Mouse (Mus musculus): ENCODE measurements around the gene Uap1. TPM values are rescaled to one million over a fixed set of nuclear protein-coding genes. Genes with fewer than 3 reads are reported as not detected.

Gene Uap1
- polyA plus RNA-seq, 1 experiment from 2014 or later: 50.6 TPM

DNA sequence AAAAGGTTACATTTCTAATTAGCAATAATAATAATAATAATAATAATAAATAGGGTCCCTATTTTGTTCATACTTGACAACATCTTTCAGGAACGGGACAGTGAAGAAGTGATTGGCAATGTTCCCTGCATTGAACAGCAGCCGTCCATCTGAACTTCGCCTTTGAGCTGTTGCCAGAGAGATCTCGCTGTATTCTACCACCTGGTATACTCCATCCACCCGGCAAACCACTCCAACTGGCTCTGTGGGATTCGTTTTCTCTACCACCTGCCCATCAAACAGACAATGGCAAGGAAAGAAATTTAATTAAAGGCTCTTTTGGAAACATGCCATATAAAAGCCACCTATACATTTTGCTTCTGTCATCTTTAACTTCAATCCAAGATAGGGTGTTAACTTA lies 23.9 kb downstream of the Uap1 start:
- Histone ChIP-seq H3K27ac (ENCODE audit: low read length) (no peak overlapping the region), H3K4me2 (replicated peaks; ENCODE audit: low read depth, low read length) (no peak overlapping the region), H3K4me3 (ENCODE audit: low read depth, low read length) (no peak overlapping the region), H3K9ac (replicated peaks; ENCODE audit: low read depth) (no peak overlapping the region), H3K27me3 (replicated peaks; ENCODE audit: insufficient read depth, low read length) (no peaks in the 10 kb centered on the region), H3K9me3 (ENCODE audit: low read length) (no peaks in the 10 kb centered on the region), H3K4me1 (ENCODE audit: insufficient read depth, low read depth, low read length) (no peaks in the 10 kb centered on the region), H3K36me3 (ENCODE audit: insufficient read depth, low read length) (0 out of 2 replicates have a peak, but pooled peaks cover 4% of the 10 kb centered on the region)
- TF ChIP-seq CTCF (IDR thresholded peaks at IDR 0.05): no peak
- TF ChIP-seq EP300 (IDR thresholded peaks at IDR 0.05): no peak
- ATAC-seq (no peak), DNase-seq (ENCODE audit: low spot score) (no peak)
- WGBS: 79% methylated on average over 6 of the region's 6 CpGs

DNA sequence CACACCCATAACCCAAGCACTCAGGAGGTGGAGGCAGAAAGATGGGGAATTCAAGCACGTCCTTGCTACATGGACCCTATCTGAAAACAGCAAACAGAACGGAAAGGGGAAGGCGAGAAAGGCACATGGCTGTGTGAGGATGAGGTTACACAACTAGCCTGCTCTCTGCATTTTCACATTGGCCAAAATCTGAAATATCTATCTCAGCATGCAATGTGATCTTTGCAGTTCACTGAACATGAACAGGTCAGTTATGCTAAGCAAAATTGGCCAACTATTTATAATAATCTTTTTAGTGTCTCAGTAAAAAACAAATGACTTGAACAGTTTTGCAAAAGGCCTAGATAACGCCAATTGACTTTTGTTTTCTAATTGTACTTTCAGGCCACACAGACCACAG lies 25.0 kb downstream of the Uap1 start:
- Histone ChIP-seq H3K4me1 (ENCODE audit: insufficient read depth, low read depth, low read length) (no peaks in the 10 kb centered on the region), H3K9me3 (ENCODE audit: low read length) (no peaks in the 10 kb centered on the region), H3K9ac (replicated peaks; ENCODE audit: low read depth) (no peak overlapping the region), H3K27ac (ENCODE audit: low read length) (no peak overlapping the region), H3K36me3 (ENCODE audit: insufficient read depth, low read length) (0 out of 2 replicates have a peak, but pooled peaks cover 4% of the 10 kb centered on the region), H3K27me3 (replicated peaks; ENCODE audit: insufficient read depth, low read length) (no peaks in the 10 kb centered on the region), H3K4me3 (ENCODE audit: low read depth, low read length) (no peak overlapping the region), H3K4me2 (replicated peaks; ENCODE audit: low read depth, low read length) (no peak overlapping the region)
- 76% methylated on average over 4 of the region's 4 CpGs for WGBS
- TF ChIP-seq CTCF (IDR thresholded peaks at IDR 0.05) (no peak), EP300 (IDR thresholded peaks at IDR 0.05) (no peak)
- ATAC-seq (no peak), DNase-seq (ENCODE audit: low spot score) (no peak)

DNA sequence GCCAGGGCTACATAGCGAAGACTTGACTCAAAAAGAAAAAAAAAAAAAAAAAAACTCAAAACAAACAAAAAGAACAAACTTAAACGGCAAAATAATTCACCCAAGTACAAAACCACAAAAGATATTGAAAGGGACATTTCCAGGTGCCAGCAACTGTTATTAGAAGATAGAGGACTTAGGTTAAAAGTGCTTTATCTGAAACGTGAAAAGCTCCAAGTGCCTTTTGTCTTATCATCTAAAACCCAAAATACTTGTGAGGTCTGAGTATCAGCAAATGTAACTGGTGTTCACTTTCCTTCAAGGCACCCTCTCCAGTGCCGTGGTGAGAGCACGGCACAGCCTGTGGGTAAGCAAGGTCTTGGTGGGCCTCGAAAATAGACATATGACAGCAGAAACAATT lies 26.2 kb downstream of the Uap1 start:
- Histone ChIP-seq H3K9me3 (ENCODE audit: low read length) (no peaks in the 10 kb centered on the region), H3K27me3 (replicated peaks; ENCODE audit: insufficient read depth, low read length) (no peaks in the 10 kb centered on the region), H3K36me3 (ENCODE audit: insufficient read depth, low read length) (0 out of 2 replicates have a peak, but pooled peaks cover under 1% of the 10 kb centered on the region), H3K9ac (replicated peaks; ENCODE audit: low read depth) (no peak overlapping the region), H3K27ac (ENCODE audit: low read length) (no peak overlapping the region), H3K4me2 (replicated peaks; ENCODE audit: low read depth, low read length) (no peak overlapping the region), H3K4me1 (ENCODE audit: insufficient read depth, low read depth, low read length) (no peaks in the 10 kb centered on the region), H3K4me3 (ENCODE audit: low read depth, low read length) (no peak overlapping the region)
- no peak for ATAC-seq
- no peak for DNase-seq (ENCODE audit: low spot score)
- 75% methylated on average over 6 of the region's 6 CpGs for WGBS
- TF ChIP-seq CTCF (IDR thresholded peaks at IDR 0.05) (no peak), EP300 (IDR thresholded peaks at IDR 0.05) (no peak)

DNA sequence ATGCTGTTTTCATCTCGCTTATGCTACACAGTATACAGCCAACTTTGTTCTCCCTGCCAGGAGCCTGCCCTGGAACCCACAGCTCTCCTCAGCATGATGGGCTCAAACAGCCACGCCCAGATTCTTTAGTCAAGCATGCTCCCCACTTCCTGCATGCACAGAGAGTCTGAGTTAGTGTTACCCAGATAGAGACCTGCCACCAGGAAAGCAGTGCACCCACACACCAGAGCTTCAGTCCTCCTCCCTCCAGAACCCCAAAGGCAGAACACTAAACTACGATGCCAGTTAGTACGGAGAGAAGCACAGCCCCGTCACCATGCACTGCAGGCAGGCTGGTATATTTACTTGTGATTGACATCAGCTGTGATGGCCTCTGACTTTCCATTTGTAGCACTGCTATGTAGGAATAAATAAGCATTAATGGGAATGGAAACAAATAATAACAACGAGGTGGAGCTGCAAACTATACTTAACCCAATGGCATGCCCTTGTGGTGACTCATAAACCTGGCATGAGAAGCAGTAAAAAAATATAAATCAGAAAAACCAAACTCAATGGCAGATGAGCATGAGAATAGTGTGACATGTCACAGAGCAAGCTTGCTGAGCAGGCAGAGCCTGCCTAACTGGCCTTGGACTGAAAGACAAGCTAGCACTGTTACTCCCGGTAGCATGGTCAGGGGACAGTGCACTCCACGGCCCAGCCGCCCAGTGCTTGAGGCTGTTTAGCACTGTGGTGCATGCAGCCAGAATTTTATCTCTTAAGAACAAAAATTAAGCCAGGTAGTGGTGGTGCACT lies 26.9 kb downstream of the Uap1 start:
- TF ChIP-seq EP300 (IDR thresholded peaks at IDR 0.05) (no peak), CTCF (IDR thresholded peaks at IDR 0.05) (no peak)
- DNase-seq (ENCODE audit: low spot score): no peak
- Histone ChIP-seq H3K9me3 (ENCODE audit: low read length) (no peaks in the 10 kb centered on the region), H3K4me3 (ENCODE audit: low read depth, low read length) (no peak overlapping the region), H3K27ac (ENCODE audit: low read length) (no peak overlapping the region), H3K27me3 (replicated peaks; ENCODE audit: insufficient read depth, low read length) (no peaks in the 10 kb centered on the region), H3K9ac (replicated peaks; ENCODE audit: low read depth) (no peak overlapping the region), H3K36me3 (ENCODE audit: insufficient read depth, low read length) (no peaks in the 10 kb centered on the region; the same call in 1 of the 2 replicates), H3K4me2 (replicated peaks; ENCODE audit: low read depth, low read length) (no peak overlapping the region), H3K4me1 (ENCODE audit: insufficient read depth, low read depth, low read length) (no peaks in the 10 kb centered on the region)
- 70% methylated on average over 9 of the region's 9 CpGs for WGBS
- ATAC-seq: 0 out of 2 replicates have a peak, but pooled peaks have one; percentile 19

DNA sequence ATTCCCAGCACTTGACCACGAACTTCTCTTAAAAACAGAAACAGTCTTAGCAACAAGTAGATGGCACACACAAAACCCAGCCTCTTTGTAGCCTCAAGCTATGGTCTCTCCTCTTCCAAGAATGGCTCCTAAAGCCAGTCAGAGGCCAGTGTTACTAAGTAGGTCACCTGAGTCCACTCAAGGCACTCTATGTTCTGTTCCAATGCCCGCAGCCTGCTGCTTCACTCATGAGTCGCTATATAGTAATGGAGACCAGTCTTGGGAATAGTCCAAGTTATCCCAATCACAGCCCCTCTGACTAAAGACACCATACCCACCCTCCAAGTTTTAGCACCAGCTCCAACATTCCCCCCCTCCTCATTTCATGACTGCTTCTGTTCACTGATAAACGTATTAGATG lies 29.2 kb downstream of the Uap1 start:
- Histone ChIP-seq H3K27me3 (replicated peaks; ENCODE audit: insufficient read depth, low read length) (no peaks in the 10 kb centered on the region), H3K9ac (replicated peaks; ENCODE audit: low read depth) (no peak overlapping the region), H3K9me3 (ENCODE audit: low read length) (no peaks in the 10 kb centered on the region), H3K36me3 (ENCODE audit: insufficient read depth, low read length) (peaks cover 6% of the 10 kb centered on the region; the same call in 1 of the 2 replicates), H3K4me2 (replicated peaks; ENCODE audit: low read depth, low read length) (no peak overlapping the region), H3K4me1 (ENCODE audit: insufficient read depth, low read depth, low read length) (no peaks in the 10 kb centered on the region), H3K4me3 (ENCODE audit: low read depth, low read length) (no peak overlapping the region), H3K27ac (ENCODE audit: low read length) (no peak overlapping the region)
- DNase-seq (ENCODE audit: low spot score) (no peak), ATAC-seq (no peak)
- TF ChIP-seq EP300 (IDR thresholded peaks at IDR 0.05) (no peak), CTCF (IDR thresholded peaks at IDR 0.05) (no peak)
- WGBS: 83% methylated on average over 4 of the region's 4 CpGs

DNA sequence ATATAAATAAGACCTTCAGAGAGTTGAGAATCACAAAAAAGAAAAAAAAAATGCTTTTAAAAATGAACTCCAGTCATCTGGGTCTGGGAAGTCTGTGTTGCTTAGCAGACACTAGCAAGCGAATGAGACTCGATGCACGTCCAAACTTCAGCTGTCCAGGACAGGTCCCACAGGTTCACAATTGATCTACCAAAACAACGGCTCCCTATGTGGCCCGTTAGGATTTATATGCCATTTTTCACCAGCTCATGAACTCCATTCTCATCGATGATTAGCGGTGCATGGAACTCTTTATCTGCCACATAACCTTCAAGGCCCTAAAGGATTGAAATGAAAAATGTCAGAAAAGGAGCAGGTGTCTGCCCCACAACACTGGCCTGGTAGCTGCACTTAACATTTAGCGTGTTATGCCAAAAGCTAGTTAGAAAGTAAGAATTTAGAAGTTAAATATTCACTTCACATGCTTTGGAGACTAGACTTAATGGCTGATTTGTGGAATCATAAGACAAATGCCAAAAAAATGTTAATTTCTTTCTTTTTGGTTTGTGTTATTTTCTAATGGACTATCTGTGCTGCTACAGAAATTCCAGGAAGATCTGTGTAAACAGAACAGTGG lies 32.4 kb downstream of the Uap1 start:
- Histone ChIP-seq H3K9me3 (ENCODE audit: low read length) (no peaks in the 10 kb centered on the region), H3K27ac (ENCODE audit: low read length) (no peak overlapping the region), H3K9ac (replicated peaks; ENCODE audit: low read depth) (no peak overlapping the region), H3K4me2 (replicated peaks; ENCODE audit: low read depth, low read length) (no peak overlapping the region), H3K27me3 (replicated peaks; ENCODE audit: insufficient read depth, low read length) (no peaks in the 10 kb centered on the region), H3K36me3 (ENCODE audit: insufficient read depth, low read length) (peaks cover 9% of the 10 kb centered on the region; the same call in 1 of the 2 replicates), H3K4me1 (ENCODE audit: insufficient read depth, low read depth, low read length) (no peaks in the 10 kb centered on the region), H3K4me3 (ENCODE audit: low read depth, low read length) (no peak overlapping the region)
- no peak for ATAC-seq
- WGBS: 93% methylated on average over 8 of the region's 8 CpGs
- TF ChIP-seq EP300 (IDR thresholded peaks at IDR 0.05): no peak
- no peak for TF ChIP-seq CTCF (IDR thresholded peaks at IDR 0.05)
- DNase-seq (ENCODE audit: low spot score): no peak

Data from lung, postnatal 0 days (tissue).